Mouse (Mus musculus) spleen, adult 18-20 months (tissue): ENCODE measurements around the gene Mtln.

Experiments used
- DNase-seq, 2 experiments: peaks; one replicate each; pipeline ENCODE4 v3.0.0; 2022; ENCODE audit warnings: mixed read lengths in 2 of 2

Mtln gene

GRCm38 (mm10) chr2:127751849-127752610 lies 40.3 kb downstream of the Mtln start:
- DNase-seq: peak; percentile 17 to 24

DNA sequence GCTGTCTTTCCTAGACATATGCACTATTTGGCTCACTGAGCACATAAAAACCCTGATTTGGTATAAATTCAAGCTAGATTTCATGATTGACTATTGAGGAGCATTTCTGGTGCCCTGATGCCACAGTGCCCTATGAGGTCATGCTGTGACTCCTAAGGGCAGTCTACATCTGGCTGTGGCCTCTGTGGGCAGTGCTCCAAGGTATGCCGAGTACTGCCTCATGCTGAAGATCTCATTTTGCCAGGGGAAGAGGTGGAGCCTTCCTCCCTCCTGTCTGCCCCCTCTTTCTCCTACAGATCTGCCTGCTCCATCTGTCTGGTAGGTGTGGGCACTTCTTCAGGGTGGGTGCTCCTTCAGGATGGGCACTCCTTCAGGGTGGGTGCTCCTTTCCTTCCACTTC lies 42.9 kb downstream of the Mtln start:
- no peak for DNase-seq

GRCm38 (mm10) chr2:127748316-127748715 lies 44.0 kb downstream of the Mtln start:
- DNase-seq: no peak

- DNase-seq: no peak
These were observed 49.7 kb downstream of the Mtln start for GRCm38 (mm10) chr2:127742637-127743036.
